Mouse (Mus musculus) forebrain, postnatal 0 days (tissue): Measurements from ENCODE around the gene Olfr551. TPM values are rescaled to one million over a fixed set of nuclear protein-coding genes. Genes with fewer than 3 reads are reported as not detected.
"Not testable (repeated sequence)": the region's sequence is repeated elsewhere in the genome, so short reads cannot be mapped to it uniquely, and the experiment has no call there.

Experiments
- ATAC-seq: fragments of 200-750 bp; cut with Nextera tagmentation; 2 replicates; pipeline ENCODE4 v1.8.0; 2017; ENCODE audit warnings: mild to moderate bottlenecking, moderate library complexity
- DNase-seq: peaks from one replicate; pipeline ENCODE4 v3.0.0-alpha.2; 2015
- H3K27ac ChIP-seq: fragments of 300-500 bp; sonication (generic); 2 replicates; pipeline ENCODE4 v1.5.1; 2014; ENCODE audit warnings: low read depth, mild to moderate bottlenecking, antibody characterized with exemption, low read length, moderate library complexity, mixed read lengths
- H3K27me3 ChIP-seq: fragments of 300-500 bp; sonication (generic); 2 replicates; pipeline ENCODE4 v1.6.1; 2014; ENCODE audit warnings: mild to moderate bottlenecking, low read length, mixed read lengths; ENCODE audit not compliant: insufficient read depth
- H3K36me3 ChIP-seq: fragments of 300-500 bp; sonication (generic); 2 replicates; pipeline ENCODE4 v1.6.1; 2014; ENCODE audit warnings: mild to moderate bottlenecking, moderate library complexity; ENCODE audit not compliant: insufficient read depth
- H3K4me1 ChIP-seq: fragments of 300-500 bp; sonication (generic); 2 replicates; pipeline ENCODE4 v1.6.1; 2014; ENCODE audit warnings: antibody characterized with exemption; ENCODE audit not compliant: insufficient read depth
- H3K4me2 ChIP-seq: fragments of 300-500 bp; sonication (generic); 2 replicates; pipeline ENCODE4 v1.6.1; 2014; ENCODE audit warnings: low read depth, mild to moderate bottlenecking, moderate library complexity
- H3K4me3 ChIP-seq: fragments of 300-500 bp; sonication (generic); 2 replicates; pipeline ENCODE4 v1.5.1; 2014; ENCODE audit warnings: low read depth, low read length, mixed read lengths
- H3K9ac ChIP-seq: fragments of 300-500 bp; sonication (generic); 2 replicates; pipeline ENCODE4 v1.6.1; 2014; ENCODE audit warnings: mild to moderate bottlenecking
- H3K9me3 ChIP-seq: fragments of 300-500 bp; sonication (generic); 2 replicates; pipeline ENCODE4 v1.6.1; 2016; ENCODE audit warnings: low read length
- CTCF ChIP-seq: sonication (generic); IDR thresholded peaks from 2 replicates; pipeline ENCODE4 v1.5.1; 2016; ENCODE audit warnings: antibody characterized with exemption, control low read depth, low read depth
- WGBS: fragments of 180-500 bp; shearing (Covaris S2); extraction: QIAGEN DNeasy Blood & Tissue Kit; methylation state at CpG from one replicate; pipeline ENCODE4 v1.1.7; 2014; 5-methylcytosine and 5-hydroxymethylcytosine counted together
- polyA plus RNA-seq: library from polyadenylated mRNA; unstranded; fragments of >200 nt; fragmentation: Nextera tagmentation; extraction: Ambion mirVana; gene quantifications from 2 replicates; pipeline ENCODE4 v1.2.1, GENCODE M21; 2015
- total RNA-seq: library from RNA; depleted of rRNA; stranded (reverse); fragments of >200 nt; gene quantifications from 2 replicates; pipeline ENCODE4 v1.2.3, GENCODE M21; 2014; rRNA removed

Gene Olfr551
- not detected in 2 replicates for total RNA-seq
- polyA plus RNA-seq = not detected in 2 replicates

GRCm38 (mm10) chr7:102591786-102592185 is at the start of gene Olfr551:
Gene Olfr551 (minus strand): TSS chr7:102591886.
- H3K27me3 ChIP-seq = no peaks in the 10 kb centered on the region
- H3K36me3 ChIP-seq = no peaks in the 10 kb centered on the region
- ATAC-seq = no peak
- H3K9me3 ChIP-seq = no peaks in the 10 kb centered on the region
- no peak within 1 kb of the TSS for H3K27ac ChIP-seq
- no peak for DNase-seq
- H3K9ac ChIP-seq = no peak within 1 kb of the TSS
- no peak within 1 kb of the TSS for H3K4me2 ChIP-seq
- no peak for TF ChIP-seq CTCF
- H3K4me3 ChIP-seq = no peak within 1 kb of the TSS
- 94% methylated on average over 3 of the region's 3 CpGs for WGBS
- no peaks in the 10 kb centered on the region for H3K4me1 ChIP-seq

GRCm38 (mm10) chr7:102638132-102638531 is 46.4 kb upstream of the Olfr551 start, which contains the start of gene Olfr554:
Gene Olfr554 (plus strand): TSS chr7:102638432.
- H3K27me3 ChIP-seq = no peaks in the 10 kb centered on the region
- H3K4me2 ChIP-seq = no peak within 1 kb of the TSS
- DNase-seq (no peak), ATAC-seq (no peak)
- no peaks in the 10 kb centered on the region for H3K36me3 ChIP-seq
- WGBS = 86% methylated on average over 1 of the region's 1 CpGs
- no peak within 1 kb of the TSS for H3K27ac ChIP-seq
- H3K9ac ChIP-seq = no peak within 1 kb of the TSS
- H3K9me3 ChIP-seq = no peaks in the 10 kb centered on the region
- no peak for TF ChIP-seq CTCF
- H3K4me1 ChIP-seq = no peaks in the 10 kb centered on the region
- no peak within 1 kb of the TSS for H3K4me3 ChIP-seq

- TF ChIP-seq CTCF = peak; percentile 43
- Histone ChIP-seq H3K27ac (no peak overlapping the region), H3K9me3 (no peaks in the 10 kb centered on the region), H3K4me3 (no peak overlapping the region), H3K9ac (no peak overlapping the region), H3K27me3 (no peaks in the 10 kb centered on the region), H3K4me1 (no peaks in the 10 kb centered on the region), H3K4me2 (no peak overlapping the region), H3K36me3 (no peaks in the 10 kb centered on the region)
- WGBS = 38% methylated on average over 3 of the region's 3 CpGs
- DNase-seq = peak; percentile 2
- no peak for ATAC-seq
These were observed 45.0 kb upstream of the Olfr551 start for GRCm38 (mm10) chr7:102636665-102637064.

GRCm38 (mm10) chr7:102620368-102620767 is 28.7 kb upstream of the Olfr551 start:
- not testable (repeated sequence) for H3K9me3 ChIP-seq, H3K27me3 ChIP-seq, ATAC-seq, H3K9ac ChIP-seq, H3K27ac ChIP-seq, DNase-seq, H3K4me3 ChIP-seq, H3K36me3 ChIP-seq, H3K4me2 ChIP-seq, H3K4me1 ChIP-seq
- WGBS = 92% methylated on average over 19 of the region's 19 CpGs

GRCm38 (mm10) chr7:102619608-102620007 is 27.9 kb upstream of the Olfr551 start:
- no peak overlapping the region for H3K4me2 ChIP-seq
- H3K4me3 ChIP-seq = no peak overlapping the region
- DNase-seq (no peak), ATAC-seq (no peak)
- H3K9me3 ChIP-seq = no peaks in the 10 kb centered on the region
- H3K9ac ChIP-seq = no peak overlapping the region
- H3K4me1 ChIP-seq = no peaks in the 10 kb centered on the region
- no peak for TF ChIP-seq CTCF
- no peaks in the 10 kb centered on the region for H3K36me3 ChIP-seq
- H3K27ac ChIP-seq = no peak overlapping the region
- WGBS = 64% methylated on average over 5 of the region's 5 CpGs
- H3K27me3 ChIP-seq = no peaks in the 10 kb centered on the region

GRCm38 (mm10) chr7:102618118-102618517 is 26.4 kb upstream of the Olfr551 start, which contains the start of gene Olfr553:
Gene Olfr553 (minus strand): TSS chr7:102618218.
- Histone ChIP-seq H3K4me2 (no peak within 1 kb of the TSS), H3K9ac (no peak within 1 kb of the TSS), H3K4me1 (no peaks in the 10 kb centered on the region), H3K4me3 (no peak within 1 kb of the TSS), H3K36me3 (no peaks in the 10 kb centered on the region), H3K27me3 (no peaks in the 10 kb centered on the region), H3K9me3 (no peaks in the 10 kb centered on the region), H3K27ac (no peak within 1 kb of the TSS)
- ATAC-seq = no peak
- DNase-seq = no peak
- TF ChIP-seq CTCF = no peak

- ATAC-seq (no peak), DNase-seq (no peak)
- no peaks in the 10 kb centered on the region for H3K27me3 ChIP-seq
- H3K36me3 ChIP-seq = no peaks in the 10 kb centered on the region
- 21% methylated on average over 1 of the region's 1 CpGs for WGBS
- no peak within 1 kb of the TSS for H3K4me2 ChIP-seq
- H3K27ac ChIP-seq = no peak within 1 kb of the TSS
- no peak for TF ChIP-seq CTCF
- no peak within 1 kb of the TSS for H3K4me3 ChIP-seq
- H3K9me3 ChIP-seq = no peaks in the 10 kb centered on the region
- H3K9ac ChIP-seq = no peak within 1 kb of the TSS
- H3K4me1 ChIP-seq = no peaks in the 10 kb centered on the region
These were observed 5.8 kb upstream of the Olfr551 start, which contains the start of gene Olfr552 for GRCm38 (mm10) chr7:102597378-102598031. Gene Olfr552 (plus strand): TSS chr7:102597770.
